Mouse (Mus musculus) stomach, embryonic 14.5 days (tissue): ENCODE data around the gene Olfr551. TPM values are rescaled to one million over a fixed set of nuclear protein-coding genes. Genes with fewer than 3 reads are reported as not detected.

ENCODE experiments used
- ATAC-seq: fragments of 200-750 bp; cut with Nextera tagmentation; 2 replicates; pipeline ENCODE4 v1.8.0; 2017; ENCODE audit warnings: low read depth, moderate TSS enrichment; ENCODE audit not compliant: insufficient number of reproducible peaks, insufficient read depth, low FRiP score
- H3K27ac ChIP-seq: fragments of 300-500 bp; sonication (generic); 2 replicates; pipeline ENCODE4 v1.5.1; 2014; ENCODE audit warnings: mild to moderate bottlenecking, low read length, moderate library complexity, mixed read lengths
- H3K27me3 ChIP-seq: fragments of 300-500 bp; sonication (generic); 2 replicates; pipeline ENCODE4 v1.6.1; 2014; ENCODE audit warnings: low read length, control low read depth, mixed read lengths; ENCODE audit not compliant: control insufficient read depth, insufficient read depth
- H3K36me3 ChIP-seq: fragments of 300-500 bp; sonication (generic); 2 replicates; pipeline ENCODE4 v1.6.1; 2014; ENCODE audit warnings: mild to moderate bottlenecking, control low read depth, low read length, moderate library complexity, mixed read lengths; ENCODE audit not compliant: control insufficient read depth, insufficient read depth
- H3K4me1 ChIP-seq: fragments of 300-500 bp; sonication (generic); 2 replicates; pipeline ENCODE4 v1.6.1; 2014; ENCODE audit warnings: low read length, control low read depth, mixed read lengths; ENCODE audit not compliant: control insufficient read depth, insufficient read depth
- H3K4me2 ChIP-seq: fragments of 300-500 bp; sonication (generic); replicated peaks from 2 replicates; pipeline ENCODE4 v1.6.1; 2014; ENCODE audit warnings: low read depth, low read length, control low read depth
- H3K4me3 ChIP-seq: fragments of 300-500 bp; sonication (generic); 2 replicates; pipeline ENCODE4 v1.5.1; 2014; ENCODE audit warnings: low read depth, low read length, control low read depth
- H3K9ac ChIP-seq: fragments of 300-500 bp; sonication (generic); replicated peaks from 2 replicates; pipeline ENCODE4 v1.6.1; 2014; ENCODE audit warnings: low read depth, mild to moderate bottlenecking, control low read depth, low read length, moderate library complexity, mixed read lengths
- H3K9me3 ChIP-seq: fragments of 300-500 bp; sonication (generic); 2 replicates; pipeline ENCODE4 v1.6.1; 2016; ENCODE audit warnings: low read depth, low read length, control low read depth; ENCODE audit not compliant: control insufficient read depth
- WGBS: fragments of 180-500 bp; shearing (Covaris S2); extraction: QIAGEN DNeasy Blood & Tissue Kit; methylation state at CpG from one replicate; pipeline ENCODE4 v1.1.7; 2014; 5-methylcytosine and 5-hydroxymethylcytosine counted together
- polyA plus RNA-seq: library from polyadenylated mRNA; unstranded; fragments of >200 nt; fragmentation: Nextera tagmentation; extraction: Ambion mirVana; gene quantifications from 2 replicates; pipeline ENCODE4 v1.2.1, GENCODE M21; 2014

Olfr551 gene
- polyA plus RNA-seq, 1 experiment from 2014 or later, result not detected

DNA sequence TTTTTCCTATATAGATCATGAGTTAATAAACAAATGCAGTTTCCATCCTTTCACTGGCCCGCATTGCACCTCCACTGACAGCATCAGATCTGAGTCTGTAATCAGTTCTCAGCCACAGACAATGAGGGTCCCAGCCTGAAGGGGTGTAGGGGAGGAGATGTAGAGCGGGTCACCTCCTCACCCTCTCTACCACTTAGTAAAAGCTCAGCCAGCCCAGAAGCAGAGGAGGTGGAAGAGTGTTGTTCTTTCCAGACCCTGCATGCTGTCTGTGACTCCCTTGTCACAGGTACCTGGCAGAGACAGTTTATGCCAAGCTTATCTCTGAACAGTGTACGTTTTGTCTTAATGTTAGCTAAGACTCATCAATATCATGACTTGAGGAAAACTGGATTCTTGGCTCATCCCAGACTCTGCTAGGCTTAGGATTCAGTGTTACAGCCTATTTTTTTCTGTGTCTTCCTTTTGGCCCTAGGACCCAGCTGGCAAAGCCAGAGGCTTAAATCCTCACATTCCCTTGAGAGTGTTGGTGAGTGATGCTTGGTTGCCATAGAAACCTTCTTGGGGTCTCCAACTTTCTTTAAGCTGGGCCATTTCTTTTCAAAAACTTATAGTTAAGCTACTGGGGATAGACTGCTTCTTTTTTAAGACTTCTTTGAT lies 18.4 kb downstream of the Olfr551 start:
- no peaks in the 10 kb centered on the region for H3K9me3 ChIP-seq
- H3K4me3 ChIP-seq, result no peak overlapping the region
- H3K4me1 ChIP-seq, result no peaks in the 10 kb centered on the region
- no peak overlapping the region for H3K4me2 ChIP-seq
- no peak overlapping the region for H3K9ac ChIP-seq
- no peak for ATAC-seq
- WGBS, result 73% methylated on average over 3 of the region's 3 CpGs
- no peaks in the 10 kb centered on the region for H3K27me3 ChIP-seq
- no peak overlapping the region for H3K27ac ChIP-seq
- no peaks in the 10 kb centered on the region for H3K36me3 ChIP-seq

- ATAC-seq, result no peak
- Histone ChIP-seq H3K9ac (no peak within 1 kb of the TSS), H3K9me3 (no peaks in the 10 kb centered on the region), H3K27me3 (no peaks in the 10 kb centered on the region), H3K4me3 (no peak within 1 kb of the TSS), H3K27ac (no peak within 1 kb of the TSS), H3K36me3 (no peaks in the 10 kb centered on the region), H3K4me1 (no peaks in the 10 kb centered on the region), H3K4me2 (no peak within 1 kb of the TSS)
- WGBS, result 87% methylated on average over 8 of the region's 8 CpGs
These were observed 20.5 kb downstream of the Olfr551 start, which contains the start of gene Olfr550 for GRCm38 (mm10) chr7:102571142-102571541. TSS of gene Olfr550 (plus strand) at chr7:102571442.

GRCm38 (mm10) chr7:102566219-102566618 lies 25.5 kb downstream of the Olfr551 start:
- 84% methylated on average over 4 of the region's 4 CpGs for WGBS
- Histone ChIP-seq H3K4me2 (no peak overlapping the region), H3K4me3 (no peak overlapping the region), H3K36me3 (no peaks in the 10 kb centered on the region), H3K27me3 (no peaks in the 10 kb centered on the region), H3K27ac (no peak overlapping the region), H3K9me3 (no peaks in the 10 kb centered on the region), H3K9ac (no peak overlapping the region), H3K4me1 (peaks cover 4% of the 10 kb centered on the region; the same call in 1 of the 2 replicates)
- ATAC-seq, result no peak

DNA sequence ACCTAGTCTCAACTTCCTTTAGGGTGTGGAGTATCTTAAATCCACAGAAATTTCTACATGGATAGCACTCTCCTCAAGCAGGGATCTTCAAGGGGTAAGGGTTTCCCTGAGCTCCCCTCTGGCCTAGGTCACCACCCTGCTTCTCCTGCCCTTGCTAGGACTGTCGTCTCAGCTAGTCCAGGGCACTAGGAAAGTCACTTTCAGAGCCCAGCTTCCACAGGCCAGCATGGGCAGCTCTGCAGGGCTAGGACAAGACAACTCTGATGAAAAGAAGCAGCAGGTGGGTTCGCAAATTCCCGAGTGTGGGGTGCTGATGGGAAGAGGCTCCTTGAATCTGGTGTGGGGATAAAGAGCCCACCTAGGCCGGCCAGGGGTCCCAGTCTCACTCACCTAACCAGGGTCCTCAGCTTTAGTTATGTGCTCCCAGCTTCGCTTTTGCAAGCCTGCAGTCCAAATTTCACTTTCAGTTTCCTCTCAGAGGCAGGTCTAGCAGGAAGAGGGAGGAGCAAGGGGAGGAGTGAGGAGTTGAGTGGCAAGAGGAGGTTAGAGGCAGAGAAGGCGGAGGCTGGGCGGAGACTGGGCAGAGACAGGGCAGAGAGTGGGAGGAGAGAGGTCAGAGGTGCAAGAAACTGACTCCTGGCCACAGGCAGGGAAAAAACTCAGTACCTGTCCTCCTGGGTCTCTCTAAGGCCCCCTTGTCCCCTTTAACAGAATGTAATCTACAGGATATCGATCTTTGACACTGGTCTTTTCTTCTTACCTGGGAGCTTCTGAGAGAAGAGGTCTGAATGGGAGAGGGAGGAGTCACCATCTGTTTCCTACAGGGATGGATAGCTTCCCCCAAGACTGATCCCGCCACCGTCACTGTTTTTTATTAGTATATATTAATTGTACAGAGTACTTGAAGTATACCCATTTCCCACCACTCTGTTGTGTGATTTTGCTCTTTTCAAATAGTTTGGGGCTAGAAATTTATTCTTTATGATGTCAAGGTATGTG lies 26.4 kb downstream of the Olfr551 start, which contains the start of gene Trim21:
Gene Trim21, minus strand, starts transcription at position 488 of the 999 bp plus-strand sequence.
- H3K9ac ChIP-seq, result no peak within 1 kb of the TSS
- no peaks in the 10 kb centered on the region for H3K9me3 ChIP-seq
- peaks cover 4% of the 10 kb centered on the region; the same call in 1 of the 2 replicates for H3K4me1 ChIP-seq
- WGBS, result 19% methylated on average over 10 of the region's 10 CpGs
- ATAC-seq, result peak; percentile 96
- peak within 1 kb of the TSS; percentile 46 for H3K4me3 ChIP-seq
- H3K27me3 ChIP-seq, result no peaks in the 10 kb centered on the region
- H3K27ac ChIP-seq, result no peak within 1 kb of the TSS
- H3K4me2 ChIP-seq, result peak within 1 kb of the TSS; percentile 54
- H3K36me3 ChIP-seq, result no peaks in the 10 kb centered on the region

GRCm38 (mm10) chr7:102553279-102553678 lies 38.4 kb downstream of the Olfr551 start:
- H3K36me3 ChIP-seq, result no peaks in the 10 kb centered on the region
- 81% methylated on average over 3 of the region's 3 CpGs for WGBS
- no peak overlapping the region for H3K9ac ChIP-seq
- no peak overlapping the region for H3K4me2 ChIP-seq
- H3K4me3 ChIP-seq, result no peak overlapping the region
- no peak overlapping the region for H3K27ac ChIP-seq
- H3K9me3 ChIP-seq, result no peaks in the 10 kb centered on the region
- no peaks in the 10 kb centered on the region for H3K4me1 ChIP-seq
- H3K27me3 ChIP-seq, result no peaks in the 10 kb centered on the region
- no peak for ATAC-seq

GRCm38 (mm10) chr7:102549570-102549969 lies 42.1 kb downstream of the Olfr551 start, which contains the start of gene Olfr549:
TSS of gene Olfr549 (plus strand) at chr7:102549870.
- ATAC-seq, result no peak
- Histone ChIP-seq H3K4me3 (no peak within 1 kb of the TSS), H3K9ac (no peak within 1 kb of the TSS), H3K36me3 (no peaks in the 10 kb centered on the region), H3K4me1 (no peaks in the 10 kb centered on the region), H3K9me3 (no peaks in the 10 kb centered on the region), H3K27me3 (no peaks in the 10 kb centered on the region), H3K4me2 (no peak within 1 kb of the TSS), H3K27ac (no peak within 1 kb of the TSS)
- WGBS, result 88% methylated on average over 3 of the region's 3 CpGs

DNA sequence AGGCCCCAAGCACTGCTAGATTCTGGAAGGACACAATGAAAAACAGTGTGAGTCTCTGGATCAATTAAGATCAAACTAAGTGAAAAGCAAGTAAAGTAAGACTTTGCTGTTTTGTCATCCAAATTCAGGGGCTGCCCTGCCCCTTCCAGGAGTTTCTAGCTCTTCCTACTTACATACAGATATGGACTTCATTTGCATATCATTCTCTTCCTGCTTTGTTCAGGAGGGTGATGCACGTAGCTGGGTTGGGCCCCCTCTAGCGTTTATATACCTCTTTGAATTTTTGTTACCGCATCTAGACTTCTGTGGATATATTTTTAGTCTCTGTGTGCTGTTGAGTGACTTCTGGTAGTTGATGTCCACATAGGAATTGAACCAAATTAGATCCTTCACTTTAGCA lies 50.4 kb downstream of the Olfr551 start:
- Histone ChIP-seq H3K36me3 (no peaks in the 10 kb centered on the region), H3K9ac (no peak overlapping the region), H3K9me3 (no peaks in the 10 kb centered on the region), H3K27me3 (no peaks in the 10 kb centered on the region), H3K4me3 (no peak overlapping the region), H3K4me2 (no peak overlapping the region), H3K4me1 (no peaks in the 10 kb centered on the region), H3K27ac (no peak overlapping the region)
- no peak for ATAC-seq
- WGBS, result 58% methylated on average over 3 of the region's 3 CpGs

DNA sequence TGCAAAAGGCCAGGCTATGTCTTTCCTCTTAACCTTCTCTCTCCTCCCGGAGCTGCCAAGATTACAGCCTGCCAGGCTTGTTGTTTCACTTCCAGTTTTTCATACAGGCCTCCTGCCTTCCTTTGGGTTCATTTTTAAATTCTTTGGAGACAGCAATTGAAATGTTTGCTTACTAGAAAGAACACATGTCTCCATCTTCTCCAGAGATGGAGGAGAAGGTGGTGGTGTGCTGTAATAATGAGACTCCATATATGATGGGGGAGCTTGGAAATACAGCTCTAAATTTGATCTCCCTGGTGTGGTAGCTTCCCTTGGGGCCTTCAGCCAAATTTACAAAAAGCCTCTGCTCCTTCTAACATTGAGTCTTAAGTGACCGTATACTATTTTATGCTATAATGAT lies 51.1 kb downstream of the Olfr551 start, which contains the start of gene Olfr548-ps1:
Gene Olfr548-ps1, plus strand, starts transcription at position 301 of the 400 bp plus-strand sequence.
- Histone ChIP-seq H3K9ac (no peak within 1 kb of the TSS), H3K27ac (no peak within 1 kb of the TSS), H3K36me3 (no peaks in the 10 kb centered on the region), H3K4me3 (no peak within 1 kb of the TSS), H3K9me3 (no peaks in the 10 kb centered on the region), H3K27me3 (no peaks in the 10 kb centered on the region), H3K4me2 (no peak within 1 kb of the TSS), H3K4me1 (no peaks in the 10 kb centered on the region)
- no peak for ATAC-seq
- 93% methylated on average over 2 of the region's 2 CpGs for WGBS
